Mouse (Mus musculus): ENCODE measurements around the gene Cxcl12. TPM values are rescaled to one million over a fixed set of nuclear protein-coding genes. Genes with fewer than 3 reads are reported as not detected.
A peak's percentile ranks its signal among the peaks of the same experiment; 100 is the strongest.

Gene Cxcl12
- total RNA-seq, 2 experiments from 2014 or later, result 41.1 to 45.2 TPM

DNA sequence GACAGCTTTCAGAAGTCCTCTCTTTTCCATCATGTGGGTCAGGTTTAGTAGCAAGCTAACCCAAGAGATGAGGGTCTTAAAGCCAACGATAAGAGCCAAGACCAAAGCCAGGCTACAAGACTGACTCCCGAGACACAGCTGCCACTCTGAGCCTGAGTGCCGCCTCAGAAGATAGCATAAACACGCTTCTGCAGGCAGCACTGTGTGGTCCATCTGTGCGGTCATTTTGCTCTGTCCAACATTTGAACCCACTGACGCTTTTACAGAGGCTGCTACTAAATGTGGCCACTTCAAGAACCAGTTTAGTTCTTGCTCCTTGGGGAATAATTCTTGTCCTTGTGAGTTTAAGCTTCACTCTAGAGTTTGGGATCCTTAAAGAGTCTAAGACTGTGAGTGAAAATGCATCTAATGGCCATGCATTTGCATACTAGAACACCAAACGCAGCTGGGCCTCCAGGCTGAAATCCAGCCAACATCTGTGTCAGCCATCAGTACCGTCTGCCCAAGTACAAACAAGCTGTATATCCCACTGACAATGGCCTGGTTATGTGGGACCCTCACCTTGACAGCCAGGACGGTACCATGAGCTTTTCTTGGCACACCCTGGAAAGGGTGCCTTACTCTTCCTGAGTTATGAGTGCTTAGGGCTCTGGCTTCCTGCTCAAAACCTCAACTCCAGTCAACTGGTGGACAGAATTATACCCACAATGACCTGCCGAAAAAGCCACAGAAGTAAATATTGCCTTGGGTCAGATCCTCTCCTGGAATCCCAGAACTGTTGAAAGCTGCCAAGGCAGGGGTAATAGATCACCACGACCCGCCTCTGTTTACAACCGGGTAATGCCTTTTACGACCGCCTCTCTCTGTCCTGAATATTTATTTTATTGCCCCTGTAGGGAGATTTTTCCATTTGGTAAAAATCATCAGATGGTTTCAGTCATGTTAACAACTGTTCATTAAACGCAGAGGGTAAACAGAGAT is 8.3 kb upstream of the Cxcl12 start:
- TF ChIP-seq CTCF (conservative IDR thresholded peaks at IDR 0.05), result no peak
- Histone ChIP-seq H3K4me3 (no peak overlapping the region), H3K27ac (no peak overlapping the region)
- no peak for DNase-seq (ENCODE audit: low spot score in 2 of 2)

DNA sequence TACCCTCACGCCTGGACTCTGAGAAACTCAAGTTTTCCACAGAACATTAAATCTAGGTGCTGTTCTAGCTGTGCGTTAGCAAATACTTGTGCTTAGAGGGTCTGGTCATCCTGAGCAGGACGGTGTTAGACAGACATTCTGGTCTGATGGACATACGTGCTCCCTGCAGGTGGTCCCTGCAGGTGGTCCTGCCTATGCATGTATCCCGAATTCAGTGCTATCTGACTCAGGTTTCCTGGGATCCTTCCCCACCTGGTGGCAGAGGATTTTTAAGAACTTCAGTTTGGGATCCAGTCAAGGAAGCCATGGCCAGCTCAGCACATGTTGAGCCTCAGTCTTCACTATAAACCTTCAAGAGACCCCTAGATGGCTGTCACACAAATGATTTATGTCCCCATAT is 4.8 kb upstream of the Cxcl12 start:
- no peak for DNase-seq (ENCODE audit: low spot score in 2 of 2)
- no peak for TF ChIP-seq CTCF (conservative IDR thresholded peaks at IDR 0.05)
- Histone ChIP-seq H3K4me3 (no peak overlapping the region), H3K27ac (no peak overlapping the region)

DNA sequence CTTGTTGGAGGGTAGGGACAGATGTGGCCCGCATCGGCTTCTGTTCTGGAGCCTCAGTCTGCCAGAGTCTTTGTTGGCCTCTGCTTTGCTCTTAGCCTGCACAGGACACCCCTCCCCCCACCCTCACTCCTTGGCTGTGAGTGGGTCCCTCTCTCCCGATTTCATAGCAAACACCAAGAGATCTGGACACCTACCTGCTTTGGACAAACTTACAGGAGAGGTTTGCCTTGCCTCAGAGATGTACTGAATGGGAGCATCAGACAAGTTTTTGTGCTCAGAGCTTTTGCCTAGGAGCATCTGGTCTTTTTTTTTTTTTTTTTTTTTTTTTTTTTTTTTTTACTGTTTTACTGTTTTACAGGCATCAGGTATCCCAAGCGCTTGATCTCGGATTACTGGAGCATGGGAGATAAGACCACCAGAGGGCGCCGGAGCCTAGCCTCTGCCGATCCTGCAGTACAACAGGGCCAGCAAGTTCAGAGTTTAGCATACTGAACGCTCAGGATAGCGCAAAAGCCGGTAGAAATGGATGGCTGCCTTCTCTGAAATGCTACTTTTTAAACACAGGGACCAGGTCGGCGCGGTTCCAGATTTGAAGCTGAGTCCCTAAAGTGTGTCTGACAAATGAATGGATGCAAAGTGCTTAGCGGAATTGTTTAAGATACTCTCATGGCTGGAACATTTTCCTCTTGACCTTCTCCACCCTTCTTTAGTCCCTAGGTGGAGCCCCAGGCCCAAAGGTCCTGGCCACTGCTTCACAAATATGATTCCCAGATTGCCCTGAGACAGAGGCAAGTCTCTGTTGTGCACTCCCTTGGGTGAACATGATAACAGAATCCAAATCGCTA is 1.5 kb upstream of the Cxcl12 start:
- peak overlapping the region; percentile 14; the same call in 1 of the 2 replicates for H3K4me3 ChIP-seq
- peak; percentile 86 to 89 for DNase-seq (ENCODE audit: low spot score in 2 of 2)
- H3K27ac ChIP-seq, result peak overlapping the region; percentile 1; the same call in 1 of the 2 replicates
- TF ChIP-seq CTCF (conservative IDR thresholded peaks at IDR 0.05), result peak; percentile 84

DNA sequence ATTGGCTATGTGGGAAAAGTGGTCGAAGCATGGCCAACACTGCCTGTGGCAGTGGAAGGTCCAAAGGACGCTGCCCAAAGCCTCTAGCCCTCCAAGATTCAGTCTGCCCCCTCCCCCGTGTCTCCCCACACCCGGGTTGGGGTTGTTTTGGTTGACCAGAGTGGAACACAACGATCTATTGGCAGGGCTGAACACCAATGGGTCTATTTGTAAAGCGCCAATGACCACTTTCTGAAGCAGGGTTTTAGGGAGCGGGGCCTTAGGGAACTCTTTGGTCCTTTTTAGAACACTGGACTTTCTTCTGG is 957 bp upstream of the Cxcl12 start:
- Histone ChIP-seq H3K4me3 (peak overlapping the region; percentile 60; the same call in 1 of the 2 replicates), H3K27ac (peak overlapping the region; percentile 1; the same call in 1 of the 2 replicates)
- no peak for DNase-seq (ENCODE audit: low spot score in 2 of 2)
- no peak for TF ChIP-seq CTCF (conservative IDR thresholded peaks at IDR 0.05)

DNA sequence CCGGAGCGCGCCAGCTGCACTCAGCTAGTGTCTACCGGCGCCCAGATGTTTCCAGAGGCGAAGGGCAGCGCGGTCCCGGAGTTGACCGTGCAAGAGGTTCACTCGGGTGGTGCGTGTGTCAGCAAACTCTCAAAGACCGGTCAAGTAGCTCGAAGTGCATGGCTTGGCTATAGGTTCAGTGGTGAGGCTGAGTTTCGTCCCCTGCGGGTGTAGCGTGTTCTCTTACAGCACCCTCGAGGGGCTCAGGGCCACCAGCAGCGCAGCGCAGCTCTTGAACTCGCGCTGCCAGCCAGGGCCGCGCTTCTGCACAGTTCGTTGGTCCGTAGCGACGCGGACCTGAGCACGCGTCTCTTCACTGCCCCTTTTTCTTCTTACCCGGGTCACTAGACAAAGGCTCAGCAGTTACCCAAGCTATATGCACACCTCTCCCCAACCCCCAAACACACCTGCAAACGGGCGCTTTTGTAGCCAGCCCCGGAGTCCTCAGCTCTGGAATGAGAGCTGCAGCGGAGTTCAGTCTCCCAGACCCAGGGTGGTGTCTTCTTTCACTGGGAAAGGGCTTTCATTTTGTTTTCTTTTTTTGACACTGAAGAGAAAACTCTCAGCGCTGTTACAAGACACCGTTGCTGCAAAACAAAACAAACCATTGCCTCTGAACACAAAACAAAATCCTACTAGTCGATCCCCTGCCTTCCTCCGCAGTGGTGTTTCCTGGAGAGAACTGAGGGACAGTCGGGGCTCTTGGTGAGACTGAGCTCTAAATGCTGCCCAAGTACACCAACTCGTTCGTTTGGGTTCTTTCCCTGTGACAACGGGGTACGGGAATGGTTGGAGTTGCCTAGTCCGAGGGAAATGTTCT is 945 bp downstream of the Cxcl12 start:
- H3K27ac ChIP-seq, result peak overlapping the region; percentile 75
- no peak for TF ChIP-seq CTCF (conservative IDR thresholded peaks at IDR 0.05)
- DNase-seq (ENCODE audit: low spot score in 2 of 2), result no peak
- H3K4me3 ChIP-seq, result peak overlapping the region; percentile 60

DNA sequence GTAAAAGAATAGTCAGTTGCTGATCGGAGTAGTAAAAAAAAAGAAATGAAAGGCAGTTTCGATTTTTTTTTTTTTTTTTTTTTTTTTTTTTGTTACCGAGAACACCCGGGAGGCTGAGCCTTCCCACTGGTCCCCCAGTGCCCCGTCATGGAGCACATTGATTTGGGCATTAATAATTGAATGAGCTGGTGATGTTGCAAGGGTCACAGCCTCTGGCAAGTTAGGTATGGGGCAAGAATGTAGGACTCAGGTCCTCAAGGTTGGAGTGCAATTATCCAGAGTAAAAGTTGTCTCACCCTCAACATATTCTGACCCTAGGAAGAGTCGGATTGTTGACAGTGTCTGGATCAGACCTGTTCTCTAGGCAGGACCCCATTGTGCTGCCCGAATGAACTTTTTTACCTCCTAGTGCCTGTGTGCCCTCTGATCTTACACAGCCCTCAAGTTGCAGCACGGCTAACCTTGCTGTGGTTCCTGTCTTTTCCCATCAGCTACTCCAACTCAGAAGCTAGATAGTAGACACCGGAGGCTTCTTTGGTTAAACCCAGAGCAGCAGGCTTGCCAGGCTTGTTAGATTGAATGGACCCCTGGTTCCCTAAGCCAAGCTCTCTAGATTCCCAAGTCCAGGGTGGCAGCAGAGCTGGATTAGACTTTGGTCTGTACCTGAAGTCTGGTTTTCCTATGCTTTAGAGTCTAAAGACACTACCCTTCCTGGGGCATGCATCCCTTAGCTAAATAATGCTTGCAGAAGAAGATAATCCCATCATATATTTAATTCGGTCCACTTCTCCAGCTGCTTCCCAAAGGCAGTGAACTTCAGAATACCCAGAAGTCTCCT is 1.8 kb downstream of the Cxcl12 start:
- no peak for DNase-seq (ENCODE audit: low spot score in 2 of 2)

DNA sequence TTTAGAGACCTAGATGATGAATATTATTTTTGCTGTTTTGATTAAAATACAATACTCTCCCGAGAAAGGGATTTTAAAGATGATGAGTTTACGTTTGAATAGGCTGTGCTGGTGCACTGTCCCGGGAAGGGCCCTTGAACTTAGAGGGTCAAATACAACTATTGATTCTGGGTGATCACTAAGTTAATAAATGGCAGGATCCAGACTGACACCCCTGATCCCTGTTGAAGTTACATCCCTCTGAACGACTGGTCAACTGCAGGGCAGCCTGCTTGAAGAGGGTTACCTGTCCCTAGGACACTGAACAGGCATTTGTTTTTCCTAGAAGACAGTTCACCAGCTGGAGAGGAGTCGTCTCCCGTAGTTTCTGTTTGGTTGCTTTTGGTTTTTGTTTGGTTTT is 4.0 kb downstream of the Cxcl12 start:
- no peak for TF ChIP-seq CTCF (conservative IDR thresholded peaks at IDR 0.05)
- DNase-seq (ENCODE audit: low spot score in 2 of 2), result no peak
- H3K4me3 ChIP-seq, result no peak overlapping the region; the same call in 1 of the 2 replicates
- no peak overlapping the region for H3K27ac ChIP-seq

More for the DNA sequence above, 1.8 kb downstream of the Cxcl12 start:
- H3K27ac ChIP-seq, result peak overlapping the region; percentile 75; the same call in 1 of the 2 replicates
- no peak for TF ChIP-seq CTCF (conservative IDR thresholded peaks at IDR 0.05)
- peak overlapping the region; percentile 60 for H3K4me3 ChIP-seq

DNA sequence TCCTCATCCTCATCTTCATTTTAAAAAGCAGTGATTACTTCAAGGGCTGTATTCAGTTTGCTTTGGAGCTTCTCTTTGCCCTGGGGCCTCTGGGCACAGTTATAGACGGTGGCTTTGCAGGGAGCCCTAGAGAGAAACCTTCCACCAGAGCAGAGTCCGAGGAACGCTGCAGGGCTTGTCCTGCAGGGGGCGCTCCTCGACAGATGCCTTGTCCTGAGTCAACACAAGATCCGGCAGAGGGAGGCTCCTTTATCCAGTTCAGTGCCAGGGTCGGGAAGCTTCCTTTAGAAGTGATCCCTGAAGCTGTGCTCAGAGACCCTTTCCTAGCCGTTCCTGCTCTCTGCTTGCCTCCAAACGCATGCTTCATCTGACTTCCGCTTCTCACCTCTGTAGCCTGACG is 5.5 kb downstream of the Cxcl12 start:
- TF ChIP-seq CTCF (conservative IDR thresholded peaks at IDR 0.05), result peak; percentile 99
- H3K27ac ChIP-seq, result no peak overlapping the region

DNA sequence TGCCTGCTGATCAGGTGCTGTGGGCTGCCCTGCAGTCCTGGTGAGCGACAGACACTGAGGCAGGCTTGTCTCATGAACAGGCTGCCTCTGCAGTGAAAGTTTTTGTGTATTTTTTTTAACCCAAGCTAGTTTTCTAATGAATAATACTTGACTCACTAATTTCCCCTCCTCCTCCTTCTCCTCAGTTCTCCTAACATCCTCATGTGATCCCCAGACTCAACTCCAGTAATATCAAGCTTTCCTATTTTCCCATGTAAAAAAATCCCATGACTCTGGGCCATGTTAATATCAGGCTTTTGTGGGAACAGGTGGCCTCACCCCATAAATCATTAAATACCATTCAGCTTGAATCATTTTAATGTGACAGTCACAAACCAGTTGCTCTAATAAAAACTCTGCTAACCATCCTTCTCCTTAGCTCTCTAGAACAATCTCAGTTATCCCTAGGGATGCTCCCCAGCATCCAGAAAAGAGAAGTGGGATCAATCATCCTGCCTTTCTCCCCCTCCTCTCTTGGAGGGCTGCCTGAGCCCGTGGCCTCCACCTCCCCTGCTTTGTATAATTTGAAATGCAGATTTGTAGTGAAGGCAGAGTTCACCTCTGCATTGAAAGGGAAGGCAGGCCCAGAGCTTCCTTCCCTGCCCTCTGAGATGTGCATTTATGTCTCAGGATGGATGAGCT is 6.9 kb downstream of the Cxcl12 start:
- no peak for DNase-seq (ENCODE audit: low spot score in 2 of 2)
- H3K27ac ChIP-seq, result no peak overlapping the region
- no peak for TF ChIP-seq CTCF (conservative IDR thresholded peaks at IDR 0.05)
- no peak overlapping the region for H3K4me3 ChIP-seq

More for the DNA sequence above, 5.5 kb downstream of the Cxcl12 start:
- peak; percentile 65 to 86 for DNase-seq (ENCODE audit: low spot score in 2 of 2)
- H3K4me3 ChIP-seq, result peak overlapping the region; percentile 23

DNA sequence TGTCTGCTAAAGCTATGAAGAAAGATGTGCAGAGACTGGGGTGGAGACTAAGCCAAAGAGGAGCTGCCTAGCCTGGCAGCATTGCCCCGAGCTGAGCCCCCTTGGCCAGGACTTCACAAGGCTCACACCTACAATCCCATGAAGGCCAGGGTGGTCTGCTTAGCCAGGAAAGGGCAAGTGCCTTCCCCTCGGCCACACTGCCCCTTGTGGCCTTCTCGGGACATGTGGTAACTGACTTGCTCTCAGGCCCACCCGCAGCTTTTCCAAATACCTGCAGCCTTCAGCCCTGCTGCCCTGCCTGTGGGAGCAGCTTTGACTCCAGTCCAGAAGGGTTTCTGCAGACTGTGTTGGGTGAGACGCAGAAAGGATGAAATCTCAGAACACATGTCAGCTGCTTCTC is 8.1 kb downstream of the Cxcl12 start:
- Histone ChIP-seq H3K4me3 (no peak overlapping the region), H3K27ac (no peak overlapping the region)
- no peak for DNase-seq (ENCODE audit: low spot score in 2 of 2)
- peak; percentile 36 for TF ChIP-seq CTCF (conservative IDR thresholded peaks at IDR 0.05)

DNA sequence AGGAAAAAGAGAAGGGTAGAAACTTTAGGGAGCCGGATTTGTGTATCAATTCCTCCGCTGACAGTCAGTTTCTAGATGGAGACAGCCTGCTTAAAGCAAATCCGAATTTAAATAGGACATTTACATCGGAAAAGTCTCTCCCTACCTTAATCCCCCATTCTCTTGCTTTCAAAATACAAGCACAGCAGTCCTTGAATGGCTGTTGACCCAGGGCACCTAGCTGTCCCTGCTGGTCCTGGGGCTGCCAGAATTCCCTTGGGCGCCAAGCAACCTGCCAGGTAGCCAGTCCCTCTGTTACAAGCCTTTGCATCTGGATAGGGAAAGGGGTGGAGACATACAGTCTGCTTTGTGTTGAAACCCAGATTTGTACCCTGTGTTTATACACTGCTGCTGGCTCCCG is 12.0 kb downstream of the Cxcl12 start:
- no peak overlapping the region for H3K4me3 ChIP-seq
- no peak for TF ChIP-seq CTCF (conservative IDR thresholded peaks at IDR 0.05)
- no peak for DNase-seq (ENCODE audit: low spot score in 2 of 2)
- no peak overlapping the region for H3K27ac ChIP-seq
